Mouse (Mus musculus): ENCODE data around the gene Cnnm2.

GRCm38 (mm10) chr19:46763356-46763755 is 2.0 kb downstream of the Cnnm2 start:
- TF ChIP-seq CTCF (IDR thresholded peaks at IDR 0.05; ENCODE audit: extremely low read depth, insufficient read depth, low read length) (no peak), POLR2A (IDR thresholded peaks at IDR 0.05; ENCODE audit: extremely low read depth, insufficient read depth, low read length) (no peak)

Data from cortical plate, adult 2 months (tissue).